Mouse (Mus musculus) hindbrain, embryonic 14.5 days (tissue): ENCODE results near the gene Spns3. TPM values are rescaled to one million over a fixed set of nuclear protein-coding genes. Genes with fewer than 3 reads are reported as not detected.

Experiments
- ATAC-seq: fragments of 200-750 bp; cut with Nextera tagmentation; 2 replicates; pipeline ENCODE4 v1.8.0; 2017; ENCODE audit warnings: moderate number of reproducible peaks, mild to moderate bottlenecking, moderate TSS enrichment, moderate library complexity; ENCODE audit not compliant: low FRiP score
- DNase-seq: peaks from one replicate; pipeline ENCODE4 v3.0.0-alpha.2; 2015; ENCODE audit warnings: low spot score
- H3K27ac ChIP-seq: fragments of 300-500 bp; sonication (generic); 2 replicates; pipeline ENCODE4 v1.5.1; 2014; ENCODE audit warnings: mild to moderate bottlenecking, moderate library complexity
- H3K27me3 ChIP-seq: fragments of 300-500 bp; sonication (generic); 2 replicates; pipeline ENCODE4 v1.6.1; 2014; ENCODE audit warnings: mild to moderate bottlenecking, low read length, mixed read lengths; ENCODE audit not compliant: control insufficient read depth, insufficient read depth
- H3K36me3 ChIP-seq: fragments of 300-500 bp; sonication (generic); replicated peaks from 2 replicates; pipeline ENCODE4 v1.6.1; 2014; ENCODE audit not compliant: control insufficient read depth, insufficient read depth
- H3K4me1 ChIP-seq: fragments of 300-500 bp; sonication (generic); replicated peaks from 2 replicates; pipeline ENCODE4 v1.6.1; 2014; ENCODE audit warnings: antibody characterized with exemption, low read length, mixed read lengths; ENCODE audit not compliant: control insufficient read depth, insufficient read depth
- H3K4me2 ChIP-seq: fragments of 300-500 bp; sonication (generic); replicated peaks from 2 replicates; pipeline ENCODE4 v1.6.1; 2014; ENCODE audit warnings: mild to moderate bottlenecking, moderate library complexity
- H3K4me3 ChIP-seq: fragments of 300-500 bp; sonication (generic); replicated peaks from 2 replicates; pipeline ENCODE4 v1.5.1; 2014; ENCODE audit warnings: mild to moderate bottlenecking, low read length
- H3K9ac ChIP-seq: fragments of 300-500 bp; sonication (generic); 2 replicates; pipeline ENCODE4 v1.6.1; 2014
- H3K9me3 ChIP-seq: fragments of 300-500 bp; sonication (generic); 2 replicates; pipeline ENCODE4 v1.6.1; 2016; ENCODE audit warnings: low read length; ENCODE audit not compliant: control insufficient read depth
- WGBS: fragments of 180-500 bp; shearing (Covaris S2); extraction: QIAGEN DNeasy Blood & Tissue Kit; methylation state at CpG from one replicate; pipeline ENCODE4 v1.1.7; 2014; 5-methylcytosine and 5-hydroxymethylcytosine counted together
- polyA plus RNA-seq: library from polyadenylated mRNA; unstranded; fragments of >200 nt; fragmentation: Nextera tagmentation; extraction: Ambion mirVana; gene quantifications from 2 replicates; pipeline ENCODE4 v1.2.1, GENCODE M21; 2014

The Spns3 gene
- polyA plus RNA-seq, 1 experiment from 2014 or later, result 0.11 TPM

GRCm38 (mm10) chr11:72523711-72524110, 26.6 kb downstream of the Spns3 start:
- 59% methylated on average over 4 of the region's 4 CpGs for WGBS
- no peak overlapping the region for H3K4me2 ChIP-seq
- H3K4me1 ChIP-seq, result 0 out of 2 replicates have a peak, but pooled peaks cover 3% of the 10 kb centered on the region
- no peaks in the 10 kb centered on the region for H3K27me3 ChIP-seq
- DNase-seq, result no peak
- no peak overlapping the region for H3K4me3 ChIP-seq
- H3K27ac ChIP-seq, result no peak overlapping the region
- no peaks in the 10 kb centered on the region for H3K36me3 ChIP-seq
- no peak for ATAC-seq
- no peak overlapping the region for H3K9ac ChIP-seq
- no peaks in the 10 kb centered on the region for H3K9me3 ChIP-seq

DNA sequence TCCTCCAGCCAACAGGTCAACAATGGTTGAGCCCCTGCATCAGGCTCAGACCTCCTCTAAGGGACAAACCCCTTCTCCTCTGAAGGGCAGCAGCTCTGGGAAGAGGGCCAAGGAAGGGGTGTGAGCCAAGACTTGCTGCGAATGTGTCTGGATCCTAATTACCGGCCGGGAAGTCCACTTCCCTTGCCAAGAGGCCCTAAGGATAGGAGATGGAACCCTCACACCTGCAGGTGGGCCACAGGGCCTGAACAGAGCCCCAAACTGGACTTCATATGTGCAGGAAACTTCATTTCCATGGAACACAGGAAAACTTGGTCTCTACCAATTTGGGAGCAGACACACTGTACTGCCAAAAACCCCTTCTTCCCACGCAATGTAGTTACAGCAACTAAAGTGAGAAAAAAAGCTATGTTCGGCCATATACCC, 27.7 kb downstream of the Spns3 start:
- Histone ChIP-seq H3K9ac (no peak overlapping the region), H3K4me1 (0 out of 2 replicates have a peak, but pooled peaks cover 3% of the 10 kb centered on the region), H3K4me2 (no peak overlapping the region), H3K27me3 (no peaks in the 10 kb centered on the region), H3K27ac (no peak overlapping the region), H3K4me3 (no peak overlapping the region), H3K36me3 (no peaks in the 10 kb centered on the region), H3K9me3 (no peaks in the 10 kb centered on the region)
- ATAC-seq, result no peak
- DNase-seq, result peak; percentile 59
- WGBS, result 66% methylated on average over 5 of the region's 5 CpGs

- no peaks in the 10 kb centered on the region for H3K27me3 ChIP-seq
- no peaks in the 10 kb centered on the region for H3K36me3 ChIP-seq
- H3K4me1 ChIP-seq, result 0 out of 2 replicates have a peak, but pooled peaks cover 3% of the 10 kb centered on the region
- no peak for ATAC-seq
- 84% methylated on average over 5 of the region's 5 CpGs for WGBS
- no peak overlapping the region for H3K27ac ChIP-seq
- no peak overlapping the region for H3K9ac ChIP-seq
- H3K4me3 ChIP-seq, result no peak overlapping the region
- no peak overlapping the region for H3K4me2 ChIP-seq
- no peak for DNase-seq
- no peaks in the 10 kb centered on the region for H3K9me3 ChIP-seq
These were observed 28.4 kb downstream of the Spns3 start for GRCm38 (mm10) chr11:72521598-72522541.

DNA sequence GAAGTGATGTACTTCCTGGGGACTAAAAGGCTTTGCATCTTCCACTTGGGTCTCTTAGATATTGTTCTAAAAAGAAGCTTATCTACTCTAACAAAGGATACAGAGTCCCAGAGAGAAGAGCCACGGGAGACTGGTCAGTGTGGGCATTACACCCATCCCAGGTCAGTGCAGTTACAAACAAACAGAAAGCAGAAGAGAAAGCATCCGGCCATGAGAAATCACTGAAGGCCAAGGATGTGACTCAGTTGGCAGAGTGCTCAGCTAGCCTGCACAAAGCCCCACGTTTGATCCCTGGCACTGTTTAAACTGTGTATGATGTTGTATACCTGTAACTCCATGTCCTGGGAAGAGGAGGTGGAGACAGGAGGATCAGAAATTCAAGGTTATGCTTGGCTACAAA, 30.4 kb downstream of the Spns3 start:
- 71% methylated on average over 3 of the region's 3 CpGs for WGBS
- Histone ChIP-seq H3K36me3 (no peaks in the 10 kb centered on the region), H3K4me3 (no peak overlapping the region), H3K9ac (no peak overlapping the region), H3K4me2 (no peak overlapping the region), H3K27ac (no peak overlapping the region), H3K4me1 (0 out of 2 replicates have a peak, but pooled peaks cover 3% of the 10 kb centered on the region), H3K9me3 (no peaks in the 10 kb centered on the region), H3K27me3 (no peaks in the 10 kb centered on the region)
- DNase-seq, result no peak
- ATAC-seq, result no peak

DNA sequence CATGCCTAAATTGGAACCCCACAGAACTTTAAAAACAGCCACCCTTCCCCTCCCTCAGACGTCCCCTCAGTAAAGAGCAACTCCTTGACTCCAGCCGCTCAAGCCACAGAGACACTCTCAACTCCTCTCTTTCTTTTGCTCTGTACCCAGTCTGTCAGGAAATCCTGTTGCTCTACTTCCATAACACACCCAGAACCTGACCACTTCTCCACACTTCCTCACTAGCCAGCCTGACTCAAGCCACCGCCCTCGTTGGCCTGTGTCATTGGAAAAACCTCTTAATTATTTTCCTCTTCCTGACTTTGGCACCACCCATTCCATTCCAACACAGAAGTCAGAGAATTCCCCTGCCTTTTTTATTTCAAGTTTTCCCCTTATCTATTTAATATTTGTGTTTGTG, 31.1 kb downstream of the Spns3 start:
- H3K4me3 ChIP-seq, result no peak overlapping the region
- no peak overlapping the region for H3K27ac ChIP-seq
- no peaks in the 10 kb centered on the region for H3K36me3 ChIP-seq
- no peak for DNase-seq
- no peak for ATAC-seq
- H3K4me1 ChIP-seq, result 0 out of 2 replicates have a peak, but pooled peaks cover 3% of the 10 kb centered on the region
- no peak overlapping the region for H3K4me2 ChIP-seq
- H3K9ac ChIP-seq, result no peak overlapping the region
- no peaks in the 10 kb centered on the region for H3K27me3 ChIP-seq
- 89% methylated on average over 4 of the region's 4 CpGs for WGBS
- H3K9me3 ChIP-seq, result no peaks in the 10 kb centered on the region

GRCm38 (mm10) chr11:72518449-72518848, 31.9 kb downstream of the Spns3 start:
- Histone ChIP-seq H3K27me3 (no peaks in the 10 kb centered on the region), H3K4me2 (no peak overlapping the region), H3K27ac (no peak overlapping the region), H3K4me1 (0 out of 2 replicates have a peak, but pooled peaks cover under 1% of the 10 kb centered on the region), H3K36me3 (no peaks in the 10 kb centered on the region), H3K9ac (no peak overlapping the region), H3K9me3 (no peaks in the 10 kb centered on the region), H3K4me3 (no peak overlapping the region)
- DNase-seq, result no peak
- WGBS, result 80% methylated on average over 2 of the region's 2 CpGs
- no peak for ATAC-seq

DNA sequence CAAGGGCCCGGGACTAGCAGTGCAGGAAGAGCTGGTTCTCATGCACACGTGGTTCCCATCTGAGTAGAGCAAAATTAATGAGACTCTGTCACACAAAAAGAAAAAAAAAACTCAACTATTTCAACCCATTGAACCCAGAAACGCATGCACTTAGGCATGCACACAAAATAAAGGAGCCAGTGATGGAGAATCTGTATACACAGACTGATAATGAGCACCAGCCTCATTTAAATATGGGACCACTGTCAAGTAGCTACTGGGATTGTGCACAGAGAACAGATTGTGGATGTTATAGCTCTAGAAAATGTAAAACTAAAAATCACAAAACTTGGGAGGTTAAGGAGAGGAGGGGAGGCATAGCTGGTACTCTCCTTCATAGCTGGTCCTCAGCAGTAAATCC, 35.3 kb downstream of the Spns3 start:
- no peak overlapping the region for H3K27ac ChIP-seq
- no peak overlapping the region for H3K9ac ChIP-seq
- DNase-seq (no peak), ATAC-seq (no peak)
- H3K4me3 ChIP-seq, result no peak overlapping the region
- 52% methylated on average over 3 of the region's 3 CpGs for WGBS
- H3K4me1 ChIP-seq, result no peaks in the 10 kb centered on the region
- no peaks in the 10 kb centered on the region for H3K27me3 ChIP-seq
- H3K36me3 ChIP-seq, result no peaks in the 10 kb centered on the region
- H3K9me3 ChIP-seq, result no peaks in the 10 kb centered on the region
- no peak overlapping the region for H3K4me2 ChIP-seq

GRCm38 (mm10) chr11:72508651-72509050, 41.7 kb downstream of the Spns3 start:
- ATAC-seq, result no peak

GRCm38 (mm10) chr11:72507651-72508050, 42.7 kb downstream of the Spns3 start:
- Histone ChIP-seq H3K4me1 (peaks cover 3% of the 10 kb centered on the region; the same call in 1 of the 2 replicates), H3K4me3 (no peak overlapping the region), H3K4me2 (no peak overlapping the region), H3K9me3 (no peaks in the 10 kb centered on the region), H3K36me3 (no peaks in the 10 kb centered on the region), H3K9ac (no peak overlapping the region), H3K27me3 (no peaks in the 10 kb centered on the region), H3K27ac (no peak overlapping the region)
- no peak for DNase-seq
- no peak for ATAC-seq

More at GRCm38 (mm10) chr11:72508651-72509050, 41.7 kb downstream of the Spns3 start:
- Histone ChIP-seq H3K4me1 (no peaks in the 10 kb centered on the region), H3K9me3 (no peaks in the 10 kb centered on the region), H3K36me3 (no peaks in the 10 kb centered on the region), H3K4me2 (no peak overlapping the region), H3K27me3 (no peaks in the 10 kb centered on the region), H3K9ac (no peak overlapping the region), H3K4me3 (no peak overlapping the region), H3K27ac (no peak overlapping the region)
- WGBS, result 89% methylated on average over 5 of the region's 5 CpGs
- DNase-seq, result no peak
